Mouse (Mus musculus): ENCODE measurements around the gene Mff. TPM values are rescaled to one million over a fixed set of nuclear protein-coding genes. Genes with fewer than 3 reads are reported as not detected.

The Mff gene
- polyA plus RNA-seq, 1 experiment from 2014 or later: 177 TPM

GRCm38 (mm10) chr1:82785546-82785945 is 60.9 kb downstream of the Mff start:
- no peaks in the 10 kb centered on the region for H3K9me3 ChIP-seq (replicated peaks; ENCODE audit: control insufficient read depth, low read length)
- 0 out of 2 replicates have a peak, but pooled peaks cover 7% of the 10 kb centered on the region for H3K4me1 ChIP-seq (ENCODE audit: control insufficient read depth, insufficient read depth, low read length)
- no peak overlapping the region for H3K9ac ChIP-seq (ENCODE audit: low read length)
- no peak overlapping the region for H3K4me2 ChIP-seq (ENCODE audit: low read depth, low read length)
- no peak for ATAC-seq (ENCODE audit: insufficient read depth, low FRiP score)
- 62% methylated on average over 6 of the region's 6 CpGs for WGBS
- no peak overlapping the region for H3K27ac ChIP-seq (ENCODE audit: low read length)
- H3K27me3 ChIP-seq (ENCODE audit: control insufficient read depth, insufficient read depth, low read length): no peaks in the 10 kb centered on the region
- no peak overlapping the region for H3K4me3 ChIP-seq (replicated peaks; ENCODE audit: low read length)
- no peaks in the 10 kb centered on the region for H3K36me3 ChIP-seq (ENCODE audit: control insufficient read depth, insufficient read depth, low read length)

GRCm38 (mm10) chr1:82787414-82787813 is 62.7 kb downstream of the Mff start:
- 1% methylated on average over 2 of the region's 2 CpGs for WGBS
- Histone ChIP-seq H3K9ac (ENCODE audit: low read length) (no peak overlapping the region), H3K4me3 (replicated peaks; ENCODE audit: low read length) (no peak overlapping the region), H3K4me2 (ENCODE audit: low read depth, low read length) (no peak overlapping the region), H3K9me3 (replicated peaks; ENCODE audit: control insufficient read depth, low read length) (no peaks in the 10 kb centered on the region), H3K4me1 (ENCODE audit: control insufficient read depth, insufficient read depth, low read length) (0 out of 2 replicates have a peak, but pooled peaks cover 7% of the 10 kb centered on the region), H3K27me3 (ENCODE audit: control insufficient read depth, insufficient read depth, low read length) (no peaks in the 10 kb centered on the region), H3K27ac (ENCODE audit: low read length) (no peak overlapping the region), H3K36me3 (ENCODE audit: control insufficient read depth, insufficient read depth, low read length) (no peaks in the 10 kb centered on the region)
- peak; percentile 85 for ATAC-seq (ENCODE audit: insufficient read depth, low FRiP score)

GRCm38 (mm10) chr1:82788070-82788469 is 63.4 kb downstream of the Mff start:
- H3K9me3 ChIP-seq (replicated peaks; ENCODE audit: control insufficient read depth, low read length): no peaks in the 10 kb centered on the region
- H3K9ac ChIP-seq (ENCODE audit: low read length): no peak overlapping the region
- H3K4me2 ChIP-seq (ENCODE audit: low read depth, low read length): no peak overlapping the region
- H3K4me3 ChIP-seq (replicated peaks; ENCODE audit: low read length): no peak overlapping the region
- 56% methylated on average over 7 of the region's 7 CpGs for WGBS
- 0 out of 2 replicates have a peak, but pooled peaks cover 7% of the 10 kb centered on the region for H3K4me1 ChIP-seq (ENCODE audit: control insufficient read depth, insufficient read depth, low read length)
- no peaks in the 10 kb centered on the region for H3K36me3 ChIP-seq (ENCODE audit: control insufficient read depth, insufficient read depth, low read length)
- no peak for ATAC-seq (ENCODE audit: insufficient read depth, low FRiP score)
- no peaks in the 10 kb centered on the region for H3K27me3 ChIP-seq (ENCODE audit: control insufficient read depth, insufficient read depth, low read length)
- no peak overlapping the region for H3K27ac ChIP-seq (ENCODE audit: low read length)

- Histone ChIP-seq H3K4me2 (ENCODE audit: low read depth, low read length) (no peak overlapping the region), H3K27me3 (ENCODE audit: control insufficient read depth, insufficient read depth, low read length) (no peaks in the 10 kb centered on the region), H3K9me3 (replicated peaks; ENCODE audit: control insufficient read depth, low read length) (no peaks in the 10 kb centered on the region), H3K4me3 (replicated peaks; ENCODE audit: low read length) (no peak overlapping the region), H3K4me1 (ENCODE audit: control insufficient read depth, insufficient read depth, low read length) (0 out of 2 replicates have a peak, but pooled peaks cover 5% of the 10 kb centered on the region), H3K27ac (ENCODE audit: low read length) (no peak overlapping the region), H3K36me3 (ENCODE audit: control insufficient read depth, insufficient read depth, low read length) (no peaks in the 10 kb centered on the region), H3K9ac (ENCODE audit: low read length) (no peak overlapping the region)
- 82% methylated on average over 11 of the region's 11 CpGs for WGBS
- ATAC-seq (ENCODE audit: insufficient read depth, low FRiP score): no peak
Measured at GRCm38 (mm10) chr1:82791105-82791504, 66.4 kb downstream of the Mff start.

GRCm38 (mm10) chr1:82792238-82792637 is 67.5 kb downstream of the Mff start:
- Histone ChIP-seq H3K36me3 (ENCODE audit: control insufficient read depth, insufficient read depth, low read length) (no peaks in the 10 kb centered on the region), H3K9me3 (replicated peaks; ENCODE audit: control insufficient read depth, low read length) (no peaks in the 10 kb centered on the region), H3K4me1 (ENCODE audit: control insufficient read depth, insufficient read depth, low read length) (0 out of 2 replicates have a peak, but pooled peaks cover 5% of the 10 kb centered on the region), H3K9ac (ENCODE audit: low read length) (no peak overlapping the region), H3K4me3 (replicated peaks; ENCODE audit: low read length) (no peak overlapping the region), H3K27me3 (ENCODE audit: control insufficient read depth, insufficient read depth, low read length) (no peaks in the 10 kb centered on the region), H3K4me2 (ENCODE audit: low read depth, low read length) (no peak overlapping the region), H3K27ac (ENCODE audit: low read length) (no peak overlapping the region)
- 90% methylated on average over 6 of the region's 6 CpGs for WGBS
- no peak for ATAC-seq (ENCODE audit: insufficient read depth, low FRiP score)

- Histone ChIP-seq H3K4me1 (ENCODE audit: control insufficient read depth, insufficient read depth, low read length) (no peaks in the 10 kb centered on the region), H3K27me3 (ENCODE audit: control insufficient read depth, insufficient read depth, low read length) (no peaks in the 10 kb centered on the region), H3K4me3 (replicated peaks; ENCODE audit: low read length) (no peak overlapping the region), H3K4me2 (ENCODE audit: low read depth, low read length) (no peak overlapping the region), H3K9ac (ENCODE audit: low read length) (no peak overlapping the region), H3K9me3 (replicated peaks; ENCODE audit: control insufficient read depth, low read length) (no peaks in the 10 kb centered on the region), H3K36me3 (ENCODE audit: control insufficient read depth, insufficient read depth, low read length) (no peaks in the 10 kb centered on the region), H3K27ac (ENCODE audit: low read length) (no peak overlapping the region)
- ATAC-seq (ENCODE audit: insufficient read depth, low FRiP score): no peak
- WGBS: 65% methylated on average over 3 of the region's 3 CpGs
Measured at GRCm38 (mm10) chr1:82793110-82793509, 68.4 kb downstream of the Mff start.

- 71% methylated on average over 4 of the region's 4 CpGs for whole genome bisulfite sequencing
- no peak overlapping the region for H3K4me3 ChIP-seq (replicated peaks; ENCODE audit: low read length)
- H3K27ac ChIP-seq (ENCODE audit: low read length): no peak overlapping the region
- no peak overlapping the region for H3K4me2 ChIP-seq (ENCODE audit: low read depth, low read length)
- no peak overlapping the region for H3K9ac ChIP-seq (ENCODE audit: low read length)
- no peaks in the 10 kb centered on the region for H3K27me3 ChIP-seq (ENCODE audit: control insufficient read depth, insufficient read depth, low read length)
- H3K4me1 ChIP-seq (ENCODE audit: control insufficient read depth, insufficient read depth, low read length): no peaks in the 10 kb centered on the region
- H3K36me3 ChIP-seq (ENCODE audit: control insufficient read depth, insufficient read depth, low read length): no peaks in the 10 kb centered on the region
- ATAC-seq (ENCODE audit: insufficient read depth, low FRiP score): no peak
- no peaks in the 10 kb centered on the region for H3K9me3 ChIP-seq (replicated peaks; ENCODE audit: control insufficient read depth, low read length)
Measured at GRCm38 (mm10) chr1:82793986-82794385, 69.3 kb downstream of the Mff start.

GRCm38 (mm10) chr1:82795211-82795610 is 70.5 kb downstream of the Mff start:
- H3K9me3 ChIP-seq (replicated peaks; ENCODE audit: control insufficient read depth, low read length): no peaks in the 10 kb centered on the region
- no peak for ATAC-seq (ENCODE audit: insufficient read depth, low FRiP score)
- 66% methylated on average over 2 of the region's 2 CpGs for WGBS

GRCm38 (mm10) chr1:82795702-82796443 is 71.2 kb downstream of the Mff start:
- Histone ChIP-seq H3K4me1 (ENCODE audit: control insufficient read depth, insufficient read depth, low read length) (no peaks in the 10 kb centered on the region), H3K9me3 (replicated peaks; ENCODE audit: control insufficient read depth, low read length) (no peaks in the 10 kb centered on the region), H3K36me3 (ENCODE audit: control insufficient read depth, insufficient read depth, low read length) (no peaks in the 10 kb centered on the region), H3K27ac (ENCODE audit: low read length) (peak overlapping the region; percentile 53; the same call in 1 of the 2 replicates), H3K27me3 (ENCODE audit: control insufficient read depth, insufficient read depth, low read length) (no peaks in the 10 kb centered on the region), H3K4me3 (replicated peaks; ENCODE audit: low read length) (no peak overlapping the region), H3K4me2 (ENCODE audit: low read depth, low read length) (no peak overlapping the region), H3K9ac (ENCODE audit: low read length) (no peak overlapping the region)
- ATAC-seq (ENCODE audit: insufficient read depth, low FRiP score): no peak
- 54% methylated on average over 18 of the region's 18 CpGs for WGBS

More at GRCm38 (mm10) chr1:82795211-82795610, 70.5 kb downstream of the Mff start:
- H3K4me3 ChIP-seq (replicated peaks; ENCODE audit: low read length): no peak overlapping the region
- no peaks in the 10 kb centered on the region for H3K4me1 ChIP-seq (ENCODE audit: control insufficient read depth, insufficient read depth, low read length)
- H3K9ac ChIP-seq (ENCODE audit: low read length): no peak overlapping the region
- no peak overlapping the region for H3K4me2 ChIP-seq (ENCODE audit: low read depth, low read length)
- no peaks in the 10 kb centered on the region for H3K27me3 ChIP-seq (ENCODE audit: control insufficient read depth, insufficient read depth, low read length)
- no peak overlapping the region for H3K27ac ChIP-seq (ENCODE audit: low read length)
- H3K36me3 ChIP-seq (ENCODE audit: control insufficient read depth, insufficient read depth, low read length): no peaks in the 10 kb centered on the region
